Mouse (Mus musculus): ENCODE results near the gene Cel.

DNA sequence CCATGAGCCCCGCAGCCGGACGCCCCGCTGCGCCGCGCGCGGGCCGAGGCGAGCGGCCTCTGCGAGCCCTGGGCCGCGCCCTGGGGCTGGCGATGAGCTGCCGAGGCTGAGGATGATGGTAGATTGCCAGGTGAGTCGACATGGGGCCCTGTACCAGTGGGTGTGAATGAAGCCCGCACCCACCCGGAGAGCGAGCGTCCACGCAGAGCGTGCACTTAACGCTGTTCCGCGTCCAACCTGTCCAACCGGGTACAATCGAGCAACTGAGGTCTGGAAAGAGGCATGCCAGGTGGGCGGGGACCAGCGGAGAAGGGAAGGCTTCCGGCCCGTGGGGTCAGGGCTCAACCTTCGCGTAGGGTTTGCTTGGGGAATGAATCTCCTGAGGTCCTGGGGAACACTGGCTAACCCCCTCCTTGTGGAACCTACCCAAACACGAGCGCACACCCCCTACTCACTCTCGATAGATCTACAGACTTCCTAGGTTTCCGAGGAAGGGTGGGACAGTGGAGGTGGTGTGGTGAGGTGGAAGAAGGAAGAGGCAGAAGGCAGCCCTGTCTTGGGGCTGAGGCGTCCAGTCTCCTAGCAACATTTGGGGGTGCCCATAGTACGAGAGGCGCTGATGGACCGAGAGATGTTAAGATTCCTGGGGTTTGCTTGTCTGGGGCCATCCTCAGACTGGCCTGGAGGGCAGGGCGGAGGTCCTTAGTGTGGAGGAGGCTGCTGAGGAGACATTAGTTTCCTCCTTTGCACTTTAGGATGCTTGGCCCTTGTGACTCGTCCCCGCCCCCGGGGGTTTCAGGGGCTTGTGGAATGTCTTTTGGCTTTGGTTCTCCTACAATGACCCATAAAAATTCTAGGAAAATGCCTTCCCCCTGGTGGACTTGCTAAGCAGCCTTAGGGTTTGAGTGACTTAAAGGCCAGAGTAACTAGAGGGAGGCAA, 49.5 kb downstream of the Cel start:
- TF ChIP-seq EP300 (IDR thresholded peaks at IDR 0.05) (no peak), CTCF (IDR thresholded peaks at IDR 0.05) (no peak)
